Mouse (Mus musculus) embryonic facial prominence, embryonic 14.5 days (tissue): ENCODE measurements at regions not wholly inside any gene's neighbourhood (a gene's known extent, or its start where the extent isn't known, plus 50 kb on each side); places are given as distances from the start of the nearest gene placed in this dataset.

Source experiments
- ATAC-seq: fragments of 200-750 bp; cut with Nextera tagmentation; 2 replicates; pipeline ENCODE4 v1.8.0; 2017; ENCODE audit warnings: low read depth, moderate number of reproducible peaks, moderate TSS enrichment
- DNase-seq: peaks from one replicate; pipeline ENCODE4 v3.0.0-alpha.2; 2015; ENCODE audit warnings: low spot score
- H3K27ac ChIP-seq: fragments of 300-500 bp; sonication (generic); replicated peaks from 2 replicates; pipeline ENCODE4 v1.5.1; 2014; ENCODE audit warnings: low read depth, mild to moderate bottlenecking, low read length, moderate library complexity
- H3K27me3 ChIP-seq: fragments of 300-500 bp; sonication (generic); replicated peaks from 2 replicates; pipeline ENCODE4 v1.6.1; 2014; ENCODE audit warnings: low read length; ENCODE audit not compliant: control insufficient read depth, insufficient read depth
- H3K36me3 ChIP-seq: fragments of 300-500 bp; sonication (generic); 2 replicates; pipeline ENCODE4 v1.6.1; 2014; ENCODE audit warnings: low read length, mixed read lengths; ENCODE audit not compliant: control insufficient read depth, insufficient read depth
- H3K4me1 ChIP-seq: fragments of 300-500 bp; sonication (generic); 2 replicates; pipeline ENCODE4 v1.6.1; 2014; ENCODE audit warnings: antibody characterized with exemption, low read length; ENCODE audit not compliant: control insufficient read depth, insufficient read depth
- H3K4me2 ChIP-seq: fragments of 300-500 bp; sonication (generic); 2 replicates; pipeline ENCODE4 v1.6.1; 2014; ENCODE audit warnings: low read depth, mild to moderate bottlenecking, low read length, moderate library complexity, mixed read lengths
- H3K4me3 ChIP-seq: fragments of 300-500 bp; sonication (generic); 2 replicates; pipeline ENCODE4 v1.5.1; 2014; ENCODE audit warnings: low read depth, mild to moderate bottlenecking, low read length
- H3K9ac ChIP-seq: fragments of 300-500 bp; sonication (generic); 2 replicates; pipeline ENCODE4 v1.6.1; 2014; ENCODE audit warnings: low read depth, mild to moderate bottlenecking, low read length, moderate library complexity, mixed read lengths
- H3K9me3 ChIP-seq: fragments of 300-500 bp; sonication (generic); 2 replicates; pipeline ENCODE4 v1.6.1; 2016; ENCODE audit warnings: low read length; ENCODE audit not compliant: control insufficient read depth
- WGBS: fragments of 180-500 bp; shearing (Covaris S2); extraction: QIAGEN DNeasy Blood & Tissue Kit; methylation state at CpG from one replicate; pipeline ENCODE4 v1.1.7; 2014; 5-methylcytosine and 5-hydroxymethylcytosine counted together

- no peak overlapping the region for H3K27ac ChIP-seq
- DNase-seq (no peak), ATAC-seq (no peak)
- no peak overlapping the region for H3K4me3 ChIP-seq
- no peaks in the 10 kb centered on the region for H3K4me1 ChIP-seq
- no peak overlapping the region for H3K9ac ChIP-seq
- H3K27me3 ChIP-seq: no peaks in the 10 kb centered on the region
- WGBS: 82% methylated on average over 15 of the region's 15 CpGs
- H3K4me2 ChIP-seq: no peak overlapping the region
- no peaks in the 10 kb centered on the region for H3K36me3 ChIP-seq
- no peaks in the 10 kb centered on the region for H3K9me3 ChIP-seq
Measured at GRCm38 (mm10) chr15:61927385-61928120, 1004.7 kb upstream of the A1bg start.

- ATAC-seq (no peak), DNase-seq (no peak)
- Histone ChIP-seq H3K36me3 (no peaks in the 10 kb centered on the region), H3K4me3 (no peak overlapping the region), H3K4me1 (no peaks in the 10 kb centered on the region), H3K27ac (no peak overlapping the region), H3K27me3 (no peaks in the 10 kb centered on the region), H3K4me2 (no peak overlapping the region), H3K9ac (no peak overlapping the region), H3K9me3 (no peaks in the 10 kb centered on the region)
- 71% methylated on average over 2 of the region's 2 CpGs for WGBS
Measured at GRCm38 (mm10) chr15:61920041-61920440, 997.2 kb upstream of the A1bg start.

- Histone ChIP-seq H3K27ac (no peak overlapping the region), H3K4me3 (no peak overlapping the region), H3K9me3 (no peaks in the 10 kb centered on the region), H3K4me1 (no peaks in the 10 kb centered on the region), H3K36me3 (no peaks in the 10 kb centered on the region), H3K27me3 (no peaks in the 10 kb centered on the region), H3K4me2 (no peak overlapping the region), H3K9ac (no peak overlapping the region)
- ATAC-seq: no peak
- no peak for DNase-seq
- WGBS: 76% methylated on average over 7 of the region's 7 CpGs
Measured at GRCm38 (mm10) chr15:61913546-61914160, 990.8 kb upstream of the A1bg start.

GRCm38 (mm10) chr15:61905165-61905845, 982.5 kb upstream of the A1bg start:
- Histone ChIP-seq H3K4me1 (no peaks in the 10 kb centered on the region), H3K9ac (no peak overlapping the region), H3K36me3 (no peaks in the 10 kb centered on the region), H3K9me3 (no peaks in the 10 kb centered on the region), H3K27ac (no peak overlapping the region), H3K4me2 (no peak overlapping the region), H3K4me3 (no peak overlapping the region), H3K27me3 (no peaks in the 10 kb centered on the region)
- WGBS: 87% methylated on average over 5 of the region's 5 CpGs
- no peak for DNase-seq
- no peak for ATAC-seq

GRCm38 (mm10) chr15:61899809-61900208, 977.0 kb upstream of the A1bg start:
- no peak overlapping the region for H3K4me3 ChIP-seq
- H3K9me3 ChIP-seq: no peaks in the 10 kb centered on the region
- no peaks in the 10 kb centered on the region for H3K36me3 ChIP-seq
- ATAC-seq (no peak), DNase-seq (no peak)
- H3K27me3 ChIP-seq: no peaks in the 10 kb centered on the region
- no peak overlapping the region for H3K27ac ChIP-seq
- no peaks in the 10 kb centered on the region for H3K4me1 ChIP-seq
- no peak overlapping the region for H3K4me2 ChIP-seq
- 93% methylated on average over 3 of the region's 3 CpGs for WGBS
- H3K9ac ChIP-seq: no peak overlapping the region

- Histone ChIP-seq H3K9ac (no peak overlapping the region), H3K4me2 (no peak overlapping the region), H3K36me3 (no peaks in the 10 kb centered on the region), H3K9me3 (no peaks in the 10 kb centered on the region), H3K4me3 (no peak overlapping the region), H3K4me1 (no peaks in the 10 kb centered on the region), H3K27ac (no peak overlapping the region), H3K27me3 (no peaks in the 10 kb centered on the region)
- 36% methylated on average over 4 of the region's 4 CpGs for WGBS
- ATAC-seq: no peak
- DNase-seq: no peak
Measured at GRCm38 (mm10) chr15:61897566-61897965, 974.8 kb upstream of the A1bg start.

- no peak overlapping the region for H3K4me2 ChIP-seq
- ATAC-seq: no peak
- no peaks in the 10 kb centered on the region for H3K4me1 ChIP-seq
- H3K27me3 ChIP-seq: no peaks in the 10 kb centered on the region
- H3K27ac ChIP-seq: no peak overlapping the region
- no peaks in the 10 kb centered on the region for H3K36me3 ChIP-seq
- DNase-seq: peak; percentile 52
- no peak overlapping the region for H3K9ac ChIP-seq
- H3K9me3 ChIP-seq: no peaks in the 10 kb centered on the region
- H3K4me3 ChIP-seq: no peak overlapping the region
Measured at GRCm38 (mm10) chr15:61890330-61890729, 967.5 kb upstream of the A1bg start.

- no peak for ATAC-seq
- no peak overlapping the region for H3K4me3 ChIP-seq
- WGBS: 68% methylated on average over 10 of the region's 10 CpGs
- H3K9ac ChIP-seq: no peak overlapping the region
- H3K36me3 ChIP-seq: no peaks in the 10 kb centered on the region
- DNase-seq: no peak
- H3K27me3 ChIP-seq: no peaks in the 10 kb centered on the region
- no peak overlapping the region for H3K4me2 ChIP-seq
- no peaks in the 10 kb centered on the region for H3K9me3 ChIP-seq
- H3K27ac ChIP-seq: no peak overlapping the region
- H3K4me1 ChIP-seq: no peaks in the 10 kb centered on the region
Measured at GRCm38 (mm10) chr15:61888569-61889326, 965.9 kb upstream of the A1bg start.
